Mouse (Mus musculus) heart, postnatal 0 days (tissue): Measurements from ENCODE around the gene Slc29a1. TPM values are rescaled to one million over a fixed set of nuclear protein-coding genes. Genes with fewer than 3 reads are reported as not detected.
A peak's percentile ranks its signal among the peaks of the same experiment; 100 is the strongest.

Experiments used
- ATAC-seq: fragments of 200-750 bp; cut with Nextera tagmentation; 2 replicates; pipeline ENCODE4 v1.8.0; 2017; ENCODE audit warnings: low read depth, moderate number of reproducible peaks, moderate library complexity; ENCODE audit not compliant: insufficient read depth
- DNase-seq: peaks from one replicate; pipeline ENCODE4 v3.0.0-alpha.2; 2016; ENCODE audit warnings: low spot score
- H3K27ac ChIP-seq: fragments of 300-500 bp; sonication (generic); 2 replicates; pipeline ENCODE4 v1.5.1; 2014; ENCODE audit warnings: low read depth, mild to moderate bottlenecking
- H3K27me3 ChIP-seq: fragments of 300-500 bp; sonication (generic); 2 replicates; pipeline ENCODE4 v1.6.1; 2014; ENCODE audit warnings: low read length, mixed read lengths; ENCODE audit not compliant: control insufficient read depth, insufficient read depth
- H3K36me3 ChIP-seq: fragments of 300-500 bp; sonication (generic); replicated peaks from 2 replicates; pipeline ENCODE4 v1.6.1; 2014; ENCODE audit warnings: low read length, mixed read lengths; ENCODE audit not compliant: control insufficient read depth, insufficient read depth
- H3K4me1 ChIP-seq: fragments of 300-500 bp; sonication (generic); 2 replicates; pipeline ENCODE4 v1.6.1; 2014; ENCODE audit warnings: antibody characterized with exemption; ENCODE audit not compliant: control insufficient read depth, insufficient read depth
- H3K4me2 ChIP-seq: fragments of 300-500 bp; sonication (generic); 2 replicates; pipeline ENCODE4 v1.6.1; 2014; ENCODE audit warnings: low read depth, mild to moderate bottlenecking, low read length, moderate library complexity
- H3K4me3 ChIP-seq: fragments of 300-500 bp; sonication (generic); 2 replicates; pipeline ENCODE4 v1.5.1; 2014; ENCODE audit warnings: low read depth, low read length
- H3K9ac ChIP-seq: fragments of 300-500 bp; sonication (generic); replicated peaks from 2 replicates; pipeline ENCODE4 v1.6.1; 2014; ENCODE audit warnings: low read depth, low read length, mixed read lengths
- H3K9me3 ChIP-seq: fragments of 300-500 bp; sonication (generic); replicated peaks from 2 replicates; pipeline ENCODE4 v1.6.1; 2016; ENCODE audit warnings: low read length; ENCODE audit not compliant: control insufficient read depth
- CTCF ChIP-seq: IDR thresholded peaks from 2 replicates; pipeline ENCODE4 v1.5.1; 2016; ENCODE audit warnings: antibody characterized with exemption, control low read depth, low read depth
- EP300 ChIP-seq: IDR thresholded peaks from 2 replicates; pipeline ENCODE4 v1.6.1; 2016; ENCODE audit warnings: antibody characterized with exemption, low read depth
- WGBS: fragments of 180-500 bp; shearing (Covaris S2); extraction: QIAGEN DNeasy Blood & Tissue Kit; methylation state at CpG from one replicate; pipeline ENCODE4 v1.1.7; 2014; 5-methylcytosine and 5-hydroxymethylcytosine counted together
- polyA plus RNA-seq: library from polyadenylated mRNA; unstranded; fragments of >200 nt; fragmentation: Nextera tagmentation; extraction: Ambion mirVana; gene quantifications from 2 replicates; pipeline ENCODE4 v1.2.1, GENCODE M21; 2015
- total RNA-seq: library from RNA; depleted of rRNA; stranded (reverse); fragments of >200 nt; gene quantifications from 2 replicates; pipeline ENCODE4 v1.2.3, GENCODE M21; 2014; ENCODE audit warnings: low replicate concordance; rRNA removed

Gene Slc29a1
- total and polyA plus RNA-seq, 2 experiments from 2014 or later: 107 to 236 TPM

- DNase-seq: no peak
- H3K4me2 ChIP-seq: no peak overlapping the region
- H3K27ac ChIP-seq: no peak overlapping the region
- no peak overlapping the region for H3K4me3 ChIP-seq
- H3K4me1 ChIP-seq: peaks cover 14% of the 10 kb centered on the region
- no peak overlapping the region for H3K9ac ChIP-seq
- no peak for TF ChIP-seq EP300
- ATAC-seq: no peak
- H3K27me3 ChIP-seq: peaks cover 97% of the 10 kb centered on the region
- 15% methylated on average over 1 of the region's 1 CpGs for WGBS
- no peaks in the 10 kb centered on the region for H3K9me3 ChIP-seq
- H3K36me3 ChIP-seq: no peaks in the 10 kb centered on the region
These were observed 56.3 kb downstream of the Slc29a1 start for GRCm38 (mm10) chr17:45543115-45543514.

- no peak for ATAC-seq
- WGBS: 73% methylated on average over 2 of the region's 2 CpGs
- Histone ChIP-seq H3K27ac (no peak overlapping the region), H3K9me3 (no peaks in the 10 kb centered on the region), H3K4me3 (no peak overlapping the region), H3K27me3 (peaks cover 93% of the 10 kb centered on the region), H3K4me1 (peaks cover 14% of the 10 kb centered on the region), H3K4me2 (no peak overlapping the region), H3K36me3 (no peaks in the 10 kb centered on the region), H3K9ac (no peak overlapping the region)
- no peak for DNase-seq
- TF ChIP-seq EP300 (no peak), CTCF (no peak)
These were observed 56.7 kb downstream of the Slc29a1 start for GRCm38 (mm10) chr17:45542705-45543104.

GRCm38 (mm10) chr17:45542129-45542528 is 57.3 kb downstream of the Slc29a1 start:
- Histone ChIP-seq H3K27ac (no peak overlapping the region), H3K9ac (no peak overlapping the region), H3K4me1 (peaks cover 14% of the 10 kb centered on the region), H3K9me3 (no peaks in the 10 kb centered on the region), H3K27me3 (peaks cover 90% of the 10 kb centered on the region), H3K4me3 (no peak overlapping the region), H3K36me3 (no peaks in the 10 kb centered on the region), H3K4me2 (no peak overlapping the region)
- ATAC-seq (no peak), DNase-seq (no peak)
- TF ChIP-seq EP300: no peak
- no peak for TF ChIP-seq CTCF
- WGBS: 20% methylated on average over 6 of the region's 6 CpGs

DNA sequence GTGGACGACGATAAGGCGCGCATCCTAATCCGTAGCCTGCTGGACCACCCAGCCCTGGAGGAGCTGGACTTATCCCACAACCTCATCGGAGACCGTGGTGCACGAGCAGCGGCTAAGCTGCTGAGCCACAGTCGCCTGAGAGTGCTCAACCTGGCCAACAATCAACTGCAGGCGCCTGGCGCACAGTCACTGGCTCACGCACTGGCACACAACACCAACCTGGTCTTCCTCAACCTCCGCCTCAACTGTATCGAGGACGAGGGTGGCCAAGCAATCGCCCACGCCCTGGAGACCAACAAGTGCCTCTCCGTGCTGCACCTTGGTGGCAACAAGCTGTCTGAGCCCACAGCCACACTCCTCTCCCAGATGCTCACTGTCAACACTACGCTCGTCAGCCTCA is 59.7 kb downstream of the Slc29a1 start:
- Histone ChIP-seq H3K4me3 (no peak overlapping the region), H3K9ac (no peak overlapping the region), H3K9me3 (no peaks in the 10 kb centered on the region), H3K27me3 (peaks cover 84% of the 10 kb centered on the region), H3K4me1 (peaks cover 2% of the 10 kb centered on the region; the same call in 1 of the 2 replicates), H3K27ac (no peak overlapping the region), H3K36me3 (no peaks in the 10 kb centered on the region), H3K4me2 (no peak overlapping the region)
- DNase-seq (no peak), ATAC-seq (no peak)
- no peak for TF ChIP-seq CTCF
- no peak for TF ChIP-seq EP300
- WGBS: 70% methylated on average over 21 of the region's 21 CpGs

GRCm38 (mm10) chr17:45538394-45538793 is 61.0 kb downstream of the Slc29a1 start:
- Histone ChIP-seq H3K4me1 (no peaks in the 10 kb centered on the region), H3K9me3 (no peaks in the 10 kb centered on the region), H3K4me3 (no peak overlapping the region), H3K27me3 (peaks cover 80% of the 10 kb centered on the region), H3K4me2 (no peak overlapping the region), H3K9ac (no peak overlapping the region), H3K27ac (no peak overlapping the region), H3K36me3 (no peaks in the 10 kb centered on the region)
- WGBS: 55% methylated on average over 4 of the region's 4 CpGs
- no peak for DNase-seq
- no peak for ATAC-seq
- TF ChIP-seq CTCF (no peak), EP300 (no peak)

GRCm38 (mm10) chr17:45536264-45536663 is 63.1 kb downstream of the Slc29a1 start:
- peaks cover 72% of the 10 kb centered on the region for H3K27me3 ChIP-seq

More at GRCm38 (mm10) chr17:45536264-45536663, 63.1 kb downstream of the Slc29a1 start:
- Histone ChIP-seq H3K27ac (no peak overlapping the region), H3K9me3 (no peaks in the 10 kb centered on the region), H3K4me3 (no peak overlapping the region), H3K4me2 (no peak overlapping the region), H3K36me3 (no peaks in the 10 kb centered on the region), H3K4me1 (no peaks in the 10 kb centered on the region), H3K9ac (no peak overlapping the region)
- TF ChIP-seq EP300: no peak
- TF ChIP-seq CTCF: no peak
- WGBS: 15% methylated on average over 5 of the region's 5 CpGs
- DNase-seq (no peak), ATAC-seq (peak; percentile 44; the same call in 1 of the 2 replicates)

Other genes starting within 250 kb of the Slc29a1 start
- gene Cdc5l, start 165.9 kb downstream of the Slc29a1 start, total RNA-seq: 16.5 and 19.6 TPM in 2 replicates
- 31.5 and 35.8 TPM in 2 replicates for gene Cdc5l, start 165.9 kb downstream of the Slc29a1 start, polyA plus RNA-seq
- not detected in 2 replicates for gene Spats1, start 124.2 kb downstream of the Slc29a1 start, total RNA-seq
- 1.0 TPM in 2 replicates for gene Spats1, start 124.2 kb downstream of the Slc29a1 start, polyA plus RNA-seq
- gene Aars2, start 92.8 kb downstream of the Slc29a1 start, total RNA-seq: 25.6 and 33.7 TPM in 2 replicates
- gene Aars2, start 92.8 kb downstream of the Slc29a1 start, polyA plus RNA-seq: 13.9 and 15.0 TPM in 2 replicates
- not detected in 2 replicates for gene Tcte1, start 76.2 kb downstream of the Slc29a1 start, total RNA-seq
- gene Tcte1, start 76.2 kb downstream of the Slc29a1 start, polyA plus RNA-seq: 0.11 TPM in 1 of 2 replicates, not detected in the other
- 0.73 and 0.95 TPM in 2 replicates for gene Tmem151b, start 49.9 kb downstream of the Slc29a1 start, total RNA-seq
- 0.04 and 0.16 TPM in 2 replicates for gene Tmem151b, start 49.9 kb downstream of the Slc29a1 start, polyA plus RNA-seq
- 1.2 and 3.0 TPM in 2 replicates for gene Nfkbie, start 43.9 kb downstream of the Slc29a1 start, total RNA-seq
- gene Nfkbie, start 43.9 kb downstream of the Slc29a1 start, polyA plus RNA-seq: 1.7 and 1.9 TPM in 2 replicates
- 87.8 and 137 TPM in 2 replicates for gene Slc35b2, start 35.7 kb downstream of the Slc29a1 start, total RNA-seq
- 64.8 and 68.3 TPM in 2 replicates for gene Slc35b2, start 35.7 kb downstream of the Slc29a1 start, polyA plus RNA-seq
- gene Hsp90ab1, start 26.3 kb downstream of the Slc29a1 start, total RNA-seq: 716 and 846 TPM in 2 replicates
- gene Hsp90ab1, start 26.3 kb downstream of the Slc29a1 start, polyA plus RNA-seq: 756 and 767 TPM in 2 replicates
- gene Mymx, start 2.5 kb upstream of the Slc29a1 start, total RNA-seq: not detected in 2 replicates
- not detected in 2 replicates for gene Mymx, start 2.5 kb upstream of the Slc29a1 start, polyA plus RNA-seq
- gene Capn11, start 59.7 kb upstream of the Slc29a1 start, total RNA-seq: 0.43 and 0.76 TPM in 2 replicates
- not detected in 2 replicates for gene Capn11, start 59.7 kb upstream of the Slc29a1 start, polyA plus RNA-seq
- gene Mrpl14, start 86.7 kb upstream of the Slc29a1 start, total RNA-seq: 34.7 and 98.0 TPM in 2 replicates
- gene Mrpl14, start 86.7 kb upstream of the Slc29a1 start, polyA plus RNA-seq: 152 and 162 TPM in 2 replicates
- 79.1 and 81.5 TPM in 2 replicates for gene Tmem63b, start 87.3 kb upstream of the Slc29a1 start, total RNA-seq
- gene Tmem63b, start 87.3 kb upstream of the Slc29a1 start, polyA plus RNA-seq: 45.9 and 53.2 TPM in 2 replicates
- gene 1600014C23Rik, start 134.2 kb upstream of the Slc29a1 start, total RNA-seq: not detected in 2 replicates
- gene 1600014C23Rik, start 134.2 kb upstream of the Slc29a1 start, polyA plus RNA-seq: 0.25 TPM in 1 of 2 replicates, not detected in the other